Mouse (Mus musculus) forebrain, embryonic 14.5 days (tissue): ENCODE results near the gene Vmn2r83. TPM values are rescaled to one million over a fixed set of nuclear protein-coding genes. Genes with fewer than 3 reads are reported as not detected.

Source experiments
- ATAC-seq: fragments of 200-750 bp; cut with Nextera tagmentation; 2 replicates; pipeline ENCODE4 v1.8.0; 2017; ENCODE audit warnings: mild to moderate bottlenecking, moderate library complexity
- DNase-seq: peaks from one replicate; pipeline ENCODE4 v3.0.0-alpha.2; 2015; ENCODE audit warnings: low spot score
- H3K27ac ChIP-seq: fragments of 300-500 bp; sonication (generic); 2 replicates; pipeline ENCODE4 v1.5.1; 2014; ENCODE audit warnings: low read depth, mild to moderate bottlenecking, control low read depth, low read length, moderate library complexity
- H3K27me3 ChIP-seq: fragments of 300-500 bp; sonication (generic); replicated peaks from 2 replicates; pipeline ENCODE4 v1.6.1; 2014; ENCODE audit warnings: low read length, control low read depth, mixed read lengths; ENCODE audit not compliant: control insufficient read depth, insufficient read depth
- H3K36me3 ChIP-seq: fragments of 300-500 bp; sonication (generic); 2 replicates; pipeline ENCODE4 v1.6.1; 2014; ENCODE audit warnings: low read length, control low read depth; ENCODE audit not compliant: control insufficient read depth, insufficient read depth
- H3K4me1 ChIP-seq: fragments of 300-500 bp; sonication (generic); 2 replicates; pipeline ENCODE4 v1.6.1; 2014; ENCODE audit warnings: antibody characterized with exemption, low read length, control low read depth; ENCODE audit not compliant: control insufficient read depth, insufficient read depth
- H3K4me2 ChIP-seq: fragments of 300-500 bp; sonication (generic); 2 replicates; pipeline ENCODE4 v1.6.1; 2014; ENCODE audit warnings: mild to moderate bottlenecking, control low read depth, low read length
- H3K4me3 ChIP-seq: fragments of 300-500 bp; sonication (generic); 2 replicates; pipeline ENCODE4 v1.5.1; 2014; ENCODE audit warnings: low read depth, low read length, control low read depth
- H3K9ac ChIP-seq: fragments of 300-500 bp; sonication (generic); 2 replicates; pipeline ENCODE4 v1.6.1; 2014; ENCODE audit warnings: mild to moderate bottlenecking, low read length, control low read depth, moderate library complexity
- H3K9me3 ChIP-seq: fragments of 300-500 bp; sonication (generic); replicated peaks from 2 replicates; pipeline ENCODE4 v1.6.1; 2016; ENCODE audit warnings: low read length, control low read depth, mixed read lengths; ENCODE audit not compliant: control insufficient read depth
- WGBS: fragments of 180-500 bp; shearing (Covaris S2); extraction: QIAGEN DNeasy Blood & Tissue Kit; methylation state at CpG from one replicate; pipeline ENCODE4 v1.1.7; 2014; 5-methylcytosine and 5-hydroxymethylcytosine counted together
- polyA plus RNA-seq: library from polyadenylated mRNA; unstranded; fragments of >200 nt; fragmentation: Nextera tagmentation; extraction: Ambion mirVana; gene quantifications from 2 replicates; pipeline ENCODE4 v1.2.1, GENCODE M21; 2014

The Vmn2r83 gene
- polyA plus RNA-seq, 1 experiment from 2014 or later, result not detected

GRCm38 (mm10) chr10:79526661-79527452 lies 58.3 kb downstream of the Vmn2r83 start:
- H3K4me3 ChIP-seq, result no peak overlapping the region
- ATAC-seq (no peak), DNase-seq (no peak)
- no peak overlapping the region for H3K4me2 ChIP-seq
- H3K9ac ChIP-seq, result no peak overlapping the region
- no peaks in the 10 kb centered on the region for H3K36me3 ChIP-seq
- 90% methylated on average over 12 of the region's 12 CpGs for WGBS
- no peak overlapping the region for H3K27ac ChIP-seq
- H3K27me3 ChIP-seq, result no peaks in the 10 kb centered on the region
- H3K4me1 ChIP-seq, result no peaks in the 10 kb centered on the region
- H3K9me3 ChIP-seq, result no peaks in the 10 kb centered on the region

GRCm38 (mm10) chr10:79527453-79527845 lies 58.9 kb downstream of the Vmn2r83 start:
- no peak for ATAC-seq
- Histone ChIP-seq H3K4me2 (no peak overlapping the region), H3K9ac (no peak overlapping the region), H3K36me3 (no peaks in the 10 kb centered on the region), H3K27me3 (no peaks in the 10 kb centered on the region), H3K27ac (no peak overlapping the region), H3K4me1 (no peaks in the 10 kb centered on the region), H3K9me3 (no peaks in the 10 kb centered on the region), H3K4me3 (no peak overlapping the region)
- 92% methylated on average over 6 of the region's 6 CpGs for WGBS
- no peak for DNase-seq

GRCm38 (mm10) chr10:79528081-79528480 lies 59.5 kb downstream of the Vmn2r83 start:
- Histone ChIP-seq H3K4me3 (no peak overlapping the region), H3K4me1 (peaks cover 4% of the 10 kb centered on the region; the same call in 1 of the 2 replicates), H3K27ac (no peak overlapping the region), H3K36me3 (no peaks in the 10 kb centered on the region), H3K4me2 (no peak overlapping the region), H3K27me3 (no peaks in the 10 kb centered on the region), H3K9ac (no peak overlapping the region), H3K9me3 (no peaks in the 10 kb centered on the region)
- DNase-seq (no peak), ATAC-seq (no peak)
- 74% methylated on average over 3 of the region's 3 CpGs for WGBS

- Histone ChIP-seq H3K9ac (no peak overlapping the region), H3K4me2 (no peak overlapping the region), H3K4me1 (peaks cover 7% of the 10 kb centered on the region; the same call in 1 of the 2 replicates), H3K4me3 (no peak overlapping the region), H3K9me3 (no peaks in the 10 kb centered on the region), H3K27me3 (no peaks in the 10 kb centered on the region), H3K36me3 (no peaks in the 10 kb centered on the region), H3K27ac (no peak overlapping the region)
- 82% methylated on average over 8 of the region's 8 CpGs for WGBS
- DNase-seq, result no peak
- ATAC-seq, result no peak
Measured at GRCm38 (mm10) chr10:79530241-79530640, 61.7 kb downstream of the Vmn2r83 start.

- H3K4me1 ChIP-seq, result peaks cover 7% of the 10 kb centered on the region; the same call in 1 of the 2 replicates
- H3K4me3 ChIP-seq, result no peak overlapping the region
- no peaks in the 10 kb centered on the region for H3K36me3 ChIP-seq
- H3K27me3 ChIP-seq, result no peaks in the 10 kb centered on the region
- 93% methylated on average over 13 of the region's 13 CpGs for WGBS
- DNase-seq (no peak), ATAC-seq (no peak)
- H3K9ac ChIP-seq, result no peak overlapping the region
- H3K9me3 ChIP-seq, result no peaks in the 10 kb centered on the region
- no peak overlapping the region for H3K4me2 ChIP-seq
- H3K27ac ChIP-seq, result no peak overlapping the region
Measured at GRCm38 (mm10) chr10:79530721-79531120, 62.2 kb downstream of the Vmn2r83 start.

GRCm38 (mm10) chr10:79531593-79531992 lies 63.1 kb downstream of the Vmn2r83 start:
- H3K27ac ChIP-seq, result no peak overlapping the region
- 84% methylated on average over 3 of the region's 3 CpGs for WGBS
- ATAC-seq (no peak), DNase-seq (no peak)
- no peaks in the 10 kb centered on the region for H3K9me3 ChIP-seq
- H3K4me3 ChIP-seq, result no peak overlapping the region
- H3K4me1 ChIP-seq, result peaks cover 7% of the 10 kb centered on the region; the same call in 1 of the 2 replicates
- H3K9ac ChIP-seq, result no peak overlapping the region
- H3K4me2 ChIP-seq, result no peak overlapping the region
- no peaks in the 10 kb centered on the region for H3K36me3 ChIP-seq
- H3K27me3 ChIP-seq, result no peaks in the 10 kb centered on the region

- Histone ChIP-seq H3K27me3 (no peaks in the 10 kb centered on the region), H3K27ac (no peak overlapping the region), H3K9me3 (no peaks in the 10 kb centered on the region), H3K4me1 (peaks cover 7% of the 10 kb centered on the region; the same call in 1 of the 2 replicates), H3K4me2 (peak overlapping the region; percentile 94), H3K9ac (peak overlapping the region; percentile 67), H3K36me3 (no peaks in the 10 kb centered on the region), H3K4me3 (peak overlapping the region; percentile 54)
- 0 out of 2 replicates have a peak, but pooled peaks have one; percentile 8 for ATAC-seq
- no peak for DNase-seq
- WGBS, result 28% methylated on average over 3 of the region's 3 CpGs
Measured at GRCm38 (mm10) chr10:79532678-79533077, 64.1 kb downstream of the Vmn2r83 start.

- Histone ChIP-seq H3K27me3 (no peaks in the 10 kb centered on the region), H3K36me3 (no peaks in the 10 kb centered on the region), H3K9me3 (no peaks in the 10 kb centered on the region), H3K27ac (no peak within 1 kb of the TSS), H3K4me2 (peak within 1 kb of the TSS; percentile 94), H3K9ac (peak within 1 kb of the TSS; percentile 67), H3K4me1 (peaks cover 7% of the 10 kb centered on the region; the same call in 1 of the 2 replicates), H3K4me3 (peak within 1 kb of the TSS; percentile 54)
- under 1% methylated on average over 52 of the region's 52 CpGs for WGBS
- peak; percentile 59 for DNase-seq
- ATAC-seq, result peak; percentile 61
Measured at GRCm38 (mm10) chr10:79533126-79533911, 64.8 kb downstream of the Vmn2r83 start, which contains the start of gene Plpp2. TSS of gene Plpp2 (minus strand) at chr10:79533796.
